Mouse (Mus musculus): ENCODE results near the gene Aim2. TPM values are rescaled to one million over a fixed set of nuclear protein-coding genes. Genes with fewer than 3 reads are reported as not detected.
"Not testable (repeated sequence)": the region's sequence is repeated elsewhere in the genome, so short reads cannot be mapped to it uniquely, and the experiment has no call there.

Gene Aim2
- total RNA-seq, 2 experiments from 2014 or later, result 2.5 to 4.1 TPM

DNA sequence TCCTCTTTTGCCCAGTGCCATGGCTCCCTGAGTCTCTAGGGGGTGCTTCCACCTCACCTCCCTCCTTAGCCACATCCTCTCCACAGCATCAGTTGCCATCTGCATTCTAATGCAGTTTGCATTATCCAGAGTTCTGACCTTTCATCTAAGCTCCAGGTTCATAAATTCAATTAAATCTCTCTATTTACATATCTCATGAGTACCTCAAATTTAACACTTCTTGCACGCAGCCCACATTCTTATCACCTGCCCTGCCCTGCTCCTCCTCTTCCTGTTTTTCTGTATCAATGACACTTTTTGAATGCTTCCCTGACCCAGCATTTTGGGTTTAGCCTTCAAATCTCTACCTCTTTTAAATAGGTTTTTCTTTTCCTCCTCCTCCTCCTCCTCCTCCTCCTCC, 90.0 kb downstream of the Aim2 start:
- H3K4me3 ChIP-seq, result no peak overlapping the region
- no peak for TF ChIP-seq CTCF (IDR thresholded peaks at IDR 0.05)
- no peak overlapping the region for H3K27ac ChIP-seq
- no peak for DNase-seq (ENCODE audit: extremely low spot score in 1 of 2, low spot score in 2 of 2)
- intact Hi-C loops (cut with DNase I), result no loop called here

DNA sequence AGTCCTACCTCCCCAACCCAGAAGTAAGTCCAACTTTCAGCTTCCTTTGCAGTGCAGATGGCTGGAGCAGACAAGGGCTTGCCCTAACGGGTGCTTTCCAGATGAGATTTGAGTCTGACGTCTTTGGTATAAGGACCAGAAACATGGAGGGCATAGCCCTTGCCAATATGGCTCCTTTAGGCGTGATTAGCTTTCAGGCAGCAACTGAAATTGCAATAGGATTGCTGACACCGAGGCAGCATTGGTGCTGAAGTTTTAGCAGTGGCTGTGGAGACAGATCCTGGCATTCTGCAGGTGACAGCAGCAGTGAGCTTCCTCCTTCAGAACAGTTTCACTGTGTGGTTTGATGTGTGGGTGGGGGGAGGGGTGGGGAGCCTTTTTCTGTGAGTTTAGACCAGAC, 90.5 kb downstream of the Aim2 start:
- H3K4me3 ChIP-seq, result no peak overlapping the region
- DNase-seq (ENCODE audit: extremely low spot score in 1 of 2, low spot score in 2 of 2), result no peak
- H3K27ac ChIP-seq, result no peak overlapping the region
- no peak for TF ChIP-seq CTCF (IDR thresholded peaks at IDR 0.05)
- intact Hi-C loops (cut with DNase I), result no loop called here

DNA sequence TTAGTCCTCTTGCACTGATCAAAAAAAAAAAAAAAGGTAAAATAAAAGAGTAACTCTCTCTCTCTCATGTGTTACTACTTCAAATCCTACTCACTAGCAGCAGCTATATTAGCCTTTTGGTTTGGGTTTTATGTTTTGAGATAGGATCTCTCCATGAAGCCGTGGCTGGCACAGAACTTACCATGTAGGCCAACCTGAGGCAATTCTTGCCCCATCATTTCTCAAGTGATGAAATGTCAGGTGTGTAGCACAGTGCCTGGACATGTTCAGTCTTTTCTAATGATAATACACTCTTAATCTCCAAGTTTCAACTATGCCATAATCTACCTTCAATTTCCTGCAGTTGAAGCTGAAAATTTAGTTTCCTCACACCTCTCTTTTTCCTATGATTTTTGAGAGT, 92.4 kb downstream of the Aim2 start:
- DNase-seq (ENCODE audit: extremely low spot score in 1 of 2, low spot score in 2 of 2), result no peak
- Histone ChIP-seq H3K4me3 (no peak overlapping the region), H3K27ac (no peak overlapping the region)
- no peak for TF ChIP-seq CTCF (IDR thresholded peaks at IDR 0.05)
- intact Hi-C loops (cut with DNase I), result no loop called here

DNA sequence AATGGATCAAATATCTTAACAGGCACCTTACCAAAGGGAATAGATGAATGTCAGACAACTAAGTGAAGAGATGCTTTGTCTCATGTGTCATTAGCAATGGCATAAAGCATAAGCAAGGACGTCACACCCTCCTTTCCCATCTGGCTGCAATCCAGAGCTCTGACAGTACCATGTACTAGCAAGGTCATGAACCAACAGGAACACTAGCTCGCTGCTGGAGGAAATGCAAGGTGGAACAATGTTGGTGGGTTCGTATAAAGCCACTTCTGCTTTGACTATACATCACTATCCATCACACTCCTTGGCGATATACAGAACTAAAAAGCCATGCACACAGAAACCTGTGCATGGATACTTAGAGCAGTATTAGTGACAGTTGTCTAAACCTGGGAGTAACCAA, 96.4 kb downstream of the Aim2 start:
- no peak overlapping the region for H3K27ac ChIP-seq
- H3K4me3 ChIP-seq, result no peak overlapping the region
- TF ChIP-seq CTCF (IDR thresholded peaks at IDR 0.05), result no peak
- intact Hi-C loops (cut with DNase I), result no loop called here
- DNase-seq (ENCODE audit: extremely low spot score in 1 of 2, low spot score in 2 of 2), result no peak

DNA sequence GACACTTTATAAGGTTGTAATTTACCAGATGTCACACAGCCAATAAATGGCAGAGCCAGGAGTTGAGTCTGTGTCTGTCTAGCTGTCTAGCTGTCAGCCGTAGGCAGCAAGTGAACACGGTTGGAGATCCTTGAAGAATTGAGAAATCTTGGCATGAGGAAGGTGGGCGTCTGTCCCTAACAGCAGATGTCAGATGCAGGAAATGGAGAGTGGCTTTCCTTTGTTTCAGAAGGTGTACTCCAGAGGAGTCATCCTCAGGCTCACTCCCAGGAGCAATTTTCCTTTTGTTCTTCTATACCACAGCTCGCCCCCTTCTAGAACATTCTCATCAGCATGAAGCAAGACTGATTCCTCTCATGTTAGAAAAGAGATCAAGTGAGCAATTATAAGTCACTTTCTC, 99.9 kb downstream of the Aim2 start:
- H3K27ac ChIP-seq, result no peak overlapping the region
- no peak overlapping the region for H3K4me3 ChIP-seq
- no peak for DNase-seq (ENCODE audit: extremely low spot score in 1 of 2, low spot score in 2 of 2)
- no peak for TF ChIP-seq CTCF (IDR thresholded peaks at IDR 0.05)
- intact Hi-C loops (cut with DNase I), result loop anchor here (5.0 to 10.0 kb wide), 3 partner anchors 1002 to 1544 kb away; no protein-coding TSS in a partner anchor

DNA sequence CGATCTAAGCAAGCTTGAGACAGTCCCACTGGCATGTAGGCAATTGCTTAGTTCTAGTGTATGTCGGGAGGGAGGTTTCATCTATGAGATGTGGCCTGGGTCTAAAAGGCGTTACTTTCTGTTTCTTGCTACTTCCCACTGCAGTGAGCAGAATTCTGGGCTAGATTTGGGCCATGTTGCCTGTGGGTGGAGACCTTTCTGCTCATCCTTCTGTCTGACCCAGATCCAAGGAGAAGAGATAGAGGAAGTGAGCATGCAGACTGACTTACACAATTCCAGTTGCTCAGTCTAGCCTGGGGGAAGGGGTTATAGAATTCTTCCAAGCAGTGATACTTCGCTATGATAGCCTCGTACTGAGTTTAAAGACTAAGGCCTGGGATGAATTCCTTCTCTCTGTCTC, 101.0 kb downstream of the Aim2 start:
- intact Hi-C loops (cut with DNase I), result loop anchor here (5.0 to 10.0 kb wide), 3 partner anchors 1001 to 1543 kb away; no protein-coding TSS in a partner anchor
- Histone ChIP-seq H3K4me3 (no peak overlapping the region), H3K27ac (no peak overlapping the region)
- TF ChIP-seq CTCF (IDR thresholded peaks at IDR 0.05), result no peak
- no peak for DNase-seq (ENCODE audit: extremely low spot score in 1 of 2, low spot score in 2 of 2)

DNA sequence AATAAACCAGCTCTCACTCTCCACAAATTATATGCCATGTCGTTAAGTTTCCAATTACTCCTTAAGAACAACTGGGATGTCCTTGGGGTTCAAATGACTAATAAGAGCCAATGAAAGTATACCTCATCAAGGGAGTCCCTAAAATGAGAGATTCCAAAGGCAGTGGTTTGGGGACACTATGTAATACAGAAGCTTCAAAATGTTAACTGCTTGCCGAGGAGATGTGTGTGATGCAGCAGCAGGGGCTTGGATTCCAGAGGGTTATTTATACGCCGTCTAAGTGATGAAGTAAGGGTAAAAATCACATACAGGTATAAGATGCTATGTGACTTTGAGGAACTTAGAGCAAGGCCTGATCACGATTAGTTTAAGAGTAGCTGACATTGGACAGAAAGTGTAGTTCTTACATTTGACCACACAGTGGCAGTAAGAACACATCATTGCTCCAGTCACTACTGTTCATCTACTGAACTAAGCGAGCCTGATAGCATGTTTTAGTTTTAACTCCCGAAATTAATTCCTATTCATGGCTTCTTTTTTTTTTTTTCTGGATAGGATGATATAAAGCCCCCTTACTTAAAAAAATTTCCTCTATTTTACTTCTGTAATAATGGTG, 105.6 kb downstream of the Aim2 start:
- TF ChIP-seq CTCF (IDR thresholded peaks at IDR 0.05), result peak; percentile 85
- Histone ChIP-seq H3K27ac (no peak overlapping the region), H3K4me3 (no peak overlapping the region)
- intact Hi-C loops (cut with DNase I), result loop anchor here (1.0 to 10.0 kb wide), 4 partner anchors 649 to 1539 kb away; no protein-coding TSS in a partner anchor
- peak in 1 of 2 experiments; percentile 27 for DNase-seq (ENCODE audit: extremely low spot score in 1 of 2, low spot score in 2 of 2)

DNA sequence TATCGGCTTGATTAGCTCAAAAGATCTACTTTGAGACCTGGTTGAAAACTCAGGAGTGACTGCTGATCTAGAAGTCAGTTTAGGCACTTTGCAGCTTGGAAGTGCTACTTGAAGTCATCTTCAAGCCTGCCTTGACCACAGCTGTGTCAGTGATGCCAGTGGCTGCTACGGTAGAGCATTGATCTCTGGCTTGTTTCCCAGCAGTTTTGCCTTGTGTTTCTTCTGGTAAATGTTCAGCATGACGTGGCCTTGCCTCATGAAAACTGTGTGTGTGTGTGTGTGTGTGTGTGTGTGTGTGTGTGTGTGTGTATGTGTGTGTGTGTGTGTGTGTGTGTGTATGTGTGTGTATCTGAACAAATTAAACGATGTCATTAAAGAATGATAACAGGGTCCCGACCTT, 106.1 kb downstream of the Aim2 start:
- intact Hi-C loops (cut with DNase I), result loop anchor here (1.0 to 10.0 kb wide), 4 partner anchors 649 to 1538 kb away; no protein-coding TSS in a partner anchor
- no peak for TF ChIP-seq CTCF (IDR thresholded peaks at IDR 0.05)
- H3K4me3 ChIP-seq, result no peak overlapping the region
- H3K27ac ChIP-seq, result no peak overlapping the region
- DNase-seq (ENCODE audit: extremely low spot score in 1 of 2, low spot score in 2 of 2), result no peak

DNA sequence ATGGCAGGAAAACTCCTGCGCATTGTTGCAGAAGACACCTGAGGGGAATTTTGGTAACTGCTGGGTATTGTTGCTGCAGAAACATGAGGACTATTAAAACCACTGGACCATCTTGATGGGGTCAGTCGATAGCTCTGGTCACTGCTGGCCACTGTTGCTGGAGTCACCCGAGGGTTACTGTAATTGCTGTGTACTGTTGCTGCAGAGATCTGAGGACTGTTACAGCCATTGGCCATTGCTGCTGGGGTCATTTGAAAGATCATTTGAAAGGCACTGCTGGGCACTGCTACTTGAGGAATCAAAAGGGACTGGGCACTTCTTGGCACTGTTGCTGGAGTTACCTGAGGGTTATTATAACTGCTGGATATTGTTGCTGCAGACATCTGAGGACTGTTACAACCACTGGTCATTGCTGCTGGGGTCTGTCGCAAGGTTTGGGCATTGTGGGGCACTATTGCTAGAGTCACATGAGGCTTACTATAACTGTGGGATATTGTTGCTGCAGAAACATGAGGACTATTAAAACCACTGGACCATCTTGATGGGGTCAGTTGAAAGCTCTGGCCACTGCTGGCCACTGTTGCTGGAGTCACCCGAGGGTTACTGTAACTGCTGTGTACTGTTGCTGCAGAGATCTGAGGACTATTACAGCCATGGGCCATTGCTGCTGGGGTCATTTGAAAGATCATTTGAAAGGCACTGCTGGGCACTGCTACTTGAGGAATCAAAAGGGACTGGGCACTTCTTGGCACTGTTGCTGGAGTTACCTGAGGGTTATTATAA, 129.9 kb downstream of the Aim2 start:
- intact Hi-C loops (cut with DNase I); DNase-seq (ENCODE audit: extremely low spot score in 1 of 2, low spot score in 2 of 2); H3K27ac ChIP-seq; H3K4me3 ChIP-seq: not testable (repeated sequence)

DNA sequence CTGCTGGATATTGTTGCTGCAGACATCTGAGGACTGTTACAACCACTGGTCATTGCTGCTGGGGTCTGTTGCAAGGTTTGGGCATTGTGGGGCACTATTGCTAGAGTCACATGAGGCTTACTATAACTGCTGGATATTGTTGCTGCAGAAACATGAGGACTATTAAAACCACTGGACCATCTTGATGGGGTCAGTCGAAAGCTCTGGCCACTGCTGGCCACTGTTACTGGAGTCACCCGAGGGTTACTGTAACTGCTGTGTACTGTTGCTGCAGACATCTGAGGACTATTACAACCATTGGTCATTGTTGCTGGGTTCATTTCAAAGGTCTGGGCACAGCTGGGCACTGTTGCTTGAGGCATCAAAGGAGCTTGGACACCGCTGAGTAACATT, 130.5 kb downstream of the Aim2 start:
- DNase-seq (ENCODE audit: extremely low spot score in 1 of 2, low spot score in 2 of 2); H3K27ac ChIP-seq; intact Hi-C loops (cut with DNase I); H3K4me3 ChIP-seq: not testable (repeated sequence)

DNA sequence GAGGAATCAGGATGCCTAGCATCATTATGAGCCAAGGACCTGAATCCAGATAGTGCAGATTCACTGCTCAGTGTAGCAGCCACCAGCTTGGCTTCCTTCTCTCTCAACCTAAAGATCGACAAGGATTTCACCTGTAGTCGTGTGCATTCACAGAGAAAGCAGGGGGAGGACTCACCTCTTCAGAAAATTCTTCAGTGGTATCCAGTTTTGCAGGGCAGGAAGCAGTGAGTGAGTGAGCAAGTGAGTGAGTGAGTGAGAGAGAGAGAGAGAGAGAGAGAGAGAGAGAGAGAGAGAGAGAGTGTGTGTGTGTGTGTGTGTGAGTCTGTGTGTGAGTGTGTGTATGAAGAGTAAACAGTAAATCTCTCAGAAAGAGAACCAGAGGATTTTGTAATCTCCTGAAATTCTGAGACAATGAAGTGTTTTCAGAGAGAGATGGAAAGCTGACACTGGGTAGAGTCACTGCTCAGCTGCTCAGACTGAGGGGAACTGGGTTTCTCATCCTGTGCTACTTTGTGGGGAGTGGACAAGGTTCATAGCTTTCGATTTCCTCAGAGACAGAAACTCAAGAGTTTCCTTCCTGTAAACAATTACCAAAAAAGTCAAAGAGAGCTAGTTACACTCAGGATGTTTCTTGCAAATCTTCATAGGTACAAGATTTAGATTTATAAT, 140.3 kb downstream of the Aim2 start, which contains the start of gene Ifi206:
Gene Ifi206, minus strand, starts transcription at position 230 of the 669 bp plus-strand sequence.
- DNase-seq (ENCODE audit: extremely low spot score in 1 of 2, low spot score in 2 of 2); H3K4me3 ChIP-seq; H3K27ac ChIP-seq; intact Hi-C loops (cut with DNase I): not testable (repeated sequence)

DNA sequence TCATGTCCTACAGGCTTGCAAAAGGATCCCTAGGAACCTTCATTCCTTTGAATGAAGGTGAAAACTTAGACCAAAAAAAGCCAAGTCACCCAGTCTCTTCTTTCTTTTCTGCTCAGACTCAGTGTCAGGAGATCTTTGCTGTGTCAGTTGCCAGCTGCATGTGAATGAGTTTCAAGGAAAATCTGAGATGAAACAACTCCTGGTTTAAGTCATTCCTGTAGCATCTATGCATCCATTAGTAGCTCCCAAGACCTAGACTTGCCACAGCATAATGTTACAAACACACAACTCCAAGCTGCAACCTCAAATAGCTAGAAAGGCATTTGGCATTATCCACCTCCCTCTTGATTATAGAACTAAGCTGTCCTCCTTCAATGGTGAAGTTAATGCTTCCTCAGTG, 140.8 kb downstream of the Aim2 start:
- DNase-seq (ENCODE audit: extremely low spot score in 1 of 2, low spot score in 2 of 2); intact Hi-C loops (cut with DNase I); H3K4me3 ChIP-seq; H3K27ac ChIP-seq: not testable (repeated sequence)

DNA sequence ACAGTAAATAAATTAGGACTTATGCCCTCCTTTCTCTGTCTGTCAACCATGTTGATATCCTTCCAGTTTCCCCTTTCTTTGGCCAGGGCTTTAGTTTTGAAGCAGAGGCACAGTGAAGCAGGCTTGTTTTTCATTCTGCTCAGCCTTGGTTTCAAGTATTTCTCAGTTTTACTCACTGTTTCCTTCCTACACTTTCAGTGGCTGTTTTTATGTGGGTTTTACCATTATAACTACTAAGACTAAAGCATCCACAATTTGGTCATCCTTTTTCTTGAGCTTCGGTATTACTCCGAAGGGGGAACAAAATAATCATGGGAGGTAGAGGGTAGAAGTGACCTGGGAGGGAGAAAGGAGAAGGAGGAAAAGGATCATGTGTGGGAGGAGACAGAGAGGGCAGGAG, 159.9 kb downstream of the Aim2 start:
- H3K27ac ChIP-seq; DNase-seq (ENCODE audit: extremely low spot score in 1 of 2, low spot score in 2 of 2); intact Hi-C loops (cut with DNase I); H3K4me3 ChIP-seq: not testable (repeated sequence)

Measured in left cerebral cortex, adult 2 months (tissue).